Mouse (Mus musculus): Measurements from ENCODE around the gene Slc25a47. TPM values are rescaled to one million over a fixed set of nuclear protein-coding genes. Genes with fewer than 3 reads are reported as not detected.

The Slc25a47 gene
- polyA plus RNA-seq, 1 experiment from 2014 or later: 0.09 TPM

GRCm38 (mm10) chr12:108812463-108812862 is 23.4 kb upstream of the Slc25a47 start:
- Histone ChIP-seq H3K27ac (no peak overlapping the region), H3K36me3 (ENCODE audit: inconsistent target) (peaks cover 34% of the 10 kb centered on the region), H3K4me3 (ENCODE audit: inconsistent target) (no peak overlapping the region), H3K79me2 (ENCODE audit: inconsistent target) (peaks cover 100% of the 10 kb centered on the region)
- WGBS (ENCODE audit: missing documents): 83% methylated on average over 5 of the region's 6 CpGs

- WGBS (ENCODE audit: missing documents): 91% methylated on average over 6 of the region's 6 CpGs
- H3K79me2 ChIP-seq (ENCODE audit: inconsistent target): peaks cover 100% of the 10 kb centered on the region
- H3K36me3 ChIP-seq (ENCODE audit: inconsistent target): peaks cover 37% of the 10 kb centered on the region
Observed at GRCm38 (mm10) chr12:108814470-108814869, 21.4 kb upstream of the Slc25a47 start.

GRCm38 (mm10) chr12:108816569-108816968 is 19.3 kb upstream of the Slc25a47 start:
- peaks cover 100% of the 10 kb centered on the region for H3K79me2 ChIP-seq (ENCODE audit: inconsistent target)
- WGBS (ENCODE audit: missing documents): 94% methylated on average over 11 of the region's 11 CpGs
- H3K4me3 ChIP-seq (ENCODE audit: inconsistent target): no peak overlapping the region
- H3K27ac ChIP-seq: no peak overlapping the region
- H3K36me3 ChIP-seq (ENCODE audit: inconsistent target): peaks cover 37% of the 10 kb centered on the region

More at GRCm38 (mm10) chr12:108814470-108814869, 21.4 kb upstream of the Slc25a47 start:
- no peak overlapping the region for H3K4me3 ChIP-seq (ENCODE audit: inconsistent target)
- H3K27ac ChIP-seq: no peak overlapping the region

- peaks cover 15% of the 10 kb centered on the region for H3K36me3 ChIP-seq (ENCODE audit: inconsistent target)
- 97% methylated on average over 3 of the region's 4 CpGs for WGBS (ENCODE audit: missing documents)
- H3K79me2 ChIP-seq (ENCODE audit: inconsistent target): peaks cover 71% of the 10 kb centered on the region
- H3K27ac ChIP-seq: no peak overlapping the region
- no peak overlapping the region for H3K4me3 ChIP-seq (ENCODE audit: inconsistent target)
Observed at GRCm38 (mm10) chr12:108820461-108820860, 15.4 kb upstream of the Slc25a47 start.

GRCm38 (mm10) chr12:108823036-108823435 is 12.8 kb upstream of the Slc25a47 start:
- 90% methylated on average over 7 of the region's 8 CpGs for WGBS (ENCODE audit: missing documents)

GRCm38 (mm10) chr12:108824225-108824874 is 11.5 kb upstream of the Slc25a47 start:
- Histone ChIP-seq H3K79me2 (ENCODE audit: inconsistent target) (peaks cover 32% of the 10 kb centered on the region), H3K36me3 (ENCODE audit: inconsistent target) (no peaks in the 10 kb centered on the region), H3K27ac (no peak overlapping the region), H3K4me3 (ENCODE audit: inconsistent target) (no peak overlapping the region)
- WGBS (ENCODE audit: missing documents): 94% methylated on average over 14 of the region's 15 CpGs

More at GRCm38 (mm10) chr12:108823036-108823435, 12.8 kb upstream of the Slc25a47 start:
- no peak overlapping the region for H3K4me3 ChIP-seq (ENCODE audit: inconsistent target)
- H3K79me2 ChIP-seq (ENCODE audit: inconsistent target): peaks cover 45% of the 10 kb centered on the region
- no peak overlapping the region for H3K27ac ChIP-seq
- H3K36me3 ChIP-seq (ENCODE audit: inconsistent target): no peaks in the 10 kb centered on the region

- Histone ChIP-seq H3K4me3 (ENCODE audit: inconsistent target) (no peak overlapping the region), H3K36me3 (ENCODE audit: inconsistent target) (no peaks in the 10 kb centered on the region), H3K27ac (no peak overlapping the region), H3K79me2 (ENCODE audit: inconsistent target) (peaks cover 18% of the 10 kb centered on the region)
- WGBS (ENCODE audit: missing documents): 90% methylated on average over 13 of the region's 13 CpGs
Observed at GRCm38 (mm10) chr12:108825561-108826224, 10.2 kb upstream of the Slc25a47 start.

GRCm38 (mm10) chr12:108826282-108826957 is 9.4 kb upstream of the Slc25a47 start:
- WGBS (ENCODE audit: missing documents): 95% methylated on average over 19 of the region's 19 CpGs
- Histone ChIP-seq H3K27ac (no peak overlapping the region), H3K36me3 (ENCODE audit: inconsistent target) (no peaks in the 10 kb centered on the region), H3K79me2 (ENCODE audit: inconsistent target) (peaks cover 11% of the 10 kb centered on the region; the same call in 1 of the 2 replicates), H3K4me3 (ENCODE audit: inconsistent target) (no peak overlapping the region)

- Histone ChIP-seq H3K27ac (no peak overlapping the region), H3K36me3 (ENCODE audit: inconsistent target) (no peaks in the 10 kb centered on the region), H3K4me3 (ENCODE audit: inconsistent target) (no peak overlapping the region), H3K79me2 (ENCODE audit: inconsistent target) (peaks cover 5% of the 10 kb centered on the region; the same call in 1 of the 2 replicates)
- 96% methylated on average over 28 of the region's 28 CpGs for WGBS (ENCODE audit: missing documents)
Observed at GRCm38 (mm10) chr12:108826958-108827535, 8.8 kb upstream of the Slc25a47 start.

GRCm38 (mm10) chr12:108827641-108828040 is 8.2 kb upstream of the Slc25a47 start:
- no peaks in the 10 kb centered on the region; the same call in 1 of the 2 replicates for H3K79me2 ChIP-seq (ENCODE audit: inconsistent target)
- no peak overlapping the region for H3K4me3 ChIP-seq (ENCODE audit: inconsistent target)
- H3K36me3 ChIP-seq (ENCODE audit: inconsistent target): no peaks in the 10 kb centered on the region
- 93% methylated on average over 6 of the region's 6 CpGs for WGBS (ENCODE audit: missing documents)
- H3K27ac ChIP-seq: no peak overlapping the region

GRCm38 (mm10) chr12:108829636-108830035 is 6.2 kb upstream of the Slc25a47 start:
- H3K79me2 ChIP-seq (ENCODE audit: inconsistent target): no peaks in the 10 kb centered on the region
- H3K4me3 ChIP-seq (ENCODE audit: inconsistent target): no peak overlapping the region
- no peak overlapping the region for H3K27ac ChIP-seq
- H3K36me3 ChIP-seq (ENCODE audit: inconsistent target): no peaks in the 10 kb centered on the region
- WGBS (ENCODE audit: missing documents): 92% methylated on average over 5 of the region's 5 CpGs

- Histone ChIP-seq H3K79me2 (ENCODE audit: inconsistent target) (no peaks in the 10 kb centered on the region), H3K36me3 (ENCODE audit: inconsistent target) (no peaks in the 10 kb centered on the region), H3K4me3 (ENCODE audit: inconsistent target) (no peak overlapping the region), H3K27ac (no peak overlapping the region)
- WGBS (ENCODE audit: missing documents): 89% methylated on average over 6 of the region's 6 CpGs
Observed at GRCm38 (mm10) chr12:108830358-108830757, 5.5 kb upstream of the Slc25a47 start.

GRCm38 (mm10) chr12:108831966-108832643 is 3.7 kb upstream of the Slc25a47 start:
- Histone ChIP-seq H3K27ac (no peak overlapping the region), H3K36me3 (ENCODE audit: inconsistent target) (no peaks in the 10 kb centered on the region), H3K4me3 (ENCODE audit: inconsistent target) (no peak overlapping the region), H3K79me2 (ENCODE audit: inconsistent target) (no peaks in the 10 kb centered on the region)
- WGBS (ENCODE audit: missing documents): 34% methylated on average over 9 of the region's 9 CpGs

GRCm38 (mm10) chr12:108832851-108833250 is 3.0 kb upstream of the Slc25a47 start:
- WGBS (ENCODE audit: missing documents): 92% methylated on average over 8 of the region's 8 CpGs
- no peak overlapping the region for H3K27ac ChIP-seq
- H3K79me2 ChIP-seq (ENCODE audit: inconsistent target): no peaks in the 10 kb centered on the region
- H3K4me3 ChIP-seq (ENCODE audit: inconsistent target): no peak overlapping the region
- H3K36me3 ChIP-seq (ENCODE audit: inconsistent target): no peaks in the 10 kb centered on the region
